Mouse (Mus musculus): Measurements from ENCODE around the gene Wdr82.

Gene Wdr82

DNA sequence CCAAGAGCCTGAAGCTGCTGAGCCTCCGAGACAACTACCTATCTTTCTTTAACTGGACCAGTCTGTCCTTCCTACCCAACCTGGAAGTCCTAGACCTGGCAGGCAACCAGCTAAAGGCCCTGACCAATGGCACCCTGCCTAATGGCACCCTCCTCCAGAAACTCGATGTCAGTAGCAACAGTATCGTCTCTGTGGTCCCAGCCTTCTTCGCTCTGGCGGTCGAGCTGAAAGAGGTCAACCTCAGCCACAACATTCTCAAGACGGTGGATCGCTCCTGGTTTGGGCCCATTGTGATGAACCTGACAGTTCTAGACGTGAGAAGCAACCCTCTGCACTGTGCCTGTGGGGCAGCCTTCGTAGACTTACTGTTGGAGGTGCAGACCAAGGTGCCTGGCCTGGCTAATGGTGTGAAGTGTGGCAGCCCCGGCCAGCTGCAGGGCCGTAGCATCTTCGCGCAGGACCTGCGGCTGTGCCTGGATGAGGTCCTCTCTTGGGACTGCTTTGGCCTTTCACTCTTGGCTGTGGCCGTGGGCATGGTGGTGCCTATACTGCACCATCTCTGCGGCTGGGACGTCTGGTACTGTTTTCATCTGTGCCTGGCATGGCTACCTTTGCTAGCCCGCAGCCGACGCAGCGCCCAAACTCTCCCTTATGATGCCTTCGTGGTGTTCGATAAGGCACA lies 54.9 kb downstream of the Wdr82 start:
- no peak for DNase-seq (ENCODE audit: inconsistent ontology term)

DNA sequence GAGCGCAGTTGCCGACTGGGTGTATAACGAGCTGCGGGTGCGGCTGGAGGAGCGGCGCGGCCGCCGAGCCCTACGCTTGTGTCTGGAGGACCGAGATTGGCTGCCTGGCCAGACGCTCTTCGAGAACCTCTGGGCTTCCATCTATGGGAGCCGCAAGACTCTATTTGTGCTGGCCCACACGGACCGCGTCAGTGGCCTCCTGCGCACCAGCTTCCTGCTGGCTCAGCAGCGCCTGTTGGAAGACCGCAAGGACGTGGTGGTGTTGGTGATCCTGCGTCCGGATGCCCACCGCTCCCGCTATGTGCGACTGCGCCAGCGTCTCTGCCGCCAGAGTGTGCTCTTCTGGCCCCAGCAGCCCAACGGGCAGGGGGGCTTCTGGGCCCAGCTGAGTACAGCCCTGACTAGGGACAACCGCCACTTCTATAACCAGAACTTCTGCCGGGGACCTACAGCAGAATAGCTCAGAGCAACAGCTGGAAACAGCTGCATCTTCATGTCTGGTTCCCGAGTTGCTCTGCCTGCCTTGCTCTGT lies 55.5 kb downstream of the Wdr82 start:
- DNase-seq (ENCODE audit: inconsistent ontology term), result peak; percentile 26

DNA sequence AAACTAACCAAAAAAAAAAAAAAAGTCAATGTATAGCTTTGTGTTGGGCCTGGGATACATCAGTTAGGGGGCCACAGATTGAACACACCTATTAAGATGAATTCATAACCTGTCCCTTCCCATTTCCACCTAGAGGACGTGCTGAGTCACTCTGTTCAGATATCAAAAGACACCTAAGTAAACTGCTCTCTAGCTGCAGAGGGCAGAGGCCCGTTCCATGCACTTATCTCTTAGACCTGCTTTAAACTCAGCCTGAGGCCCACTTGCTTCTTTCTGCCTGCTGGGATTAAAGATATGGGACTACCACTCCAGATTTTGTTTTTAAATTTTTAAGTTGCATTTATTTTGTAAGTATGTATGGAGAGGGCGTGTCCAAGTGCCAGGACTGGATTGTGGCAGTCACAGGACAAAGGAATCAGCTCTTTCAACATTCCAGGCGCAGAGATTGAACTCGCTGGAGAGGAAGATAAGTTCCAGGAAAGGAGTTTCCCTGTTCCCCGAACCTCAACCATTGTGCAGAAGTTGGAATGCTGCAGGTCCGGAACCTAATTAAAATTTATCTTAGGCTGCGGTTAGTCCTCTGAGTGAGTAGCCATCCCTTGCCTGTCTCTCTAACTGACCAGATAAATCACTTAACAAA lies 57.2 kb downstream of the Wdr82 start:
- no peak for DNase-seq (ENCODE audit: inconsistent ontology term)

DNA sequence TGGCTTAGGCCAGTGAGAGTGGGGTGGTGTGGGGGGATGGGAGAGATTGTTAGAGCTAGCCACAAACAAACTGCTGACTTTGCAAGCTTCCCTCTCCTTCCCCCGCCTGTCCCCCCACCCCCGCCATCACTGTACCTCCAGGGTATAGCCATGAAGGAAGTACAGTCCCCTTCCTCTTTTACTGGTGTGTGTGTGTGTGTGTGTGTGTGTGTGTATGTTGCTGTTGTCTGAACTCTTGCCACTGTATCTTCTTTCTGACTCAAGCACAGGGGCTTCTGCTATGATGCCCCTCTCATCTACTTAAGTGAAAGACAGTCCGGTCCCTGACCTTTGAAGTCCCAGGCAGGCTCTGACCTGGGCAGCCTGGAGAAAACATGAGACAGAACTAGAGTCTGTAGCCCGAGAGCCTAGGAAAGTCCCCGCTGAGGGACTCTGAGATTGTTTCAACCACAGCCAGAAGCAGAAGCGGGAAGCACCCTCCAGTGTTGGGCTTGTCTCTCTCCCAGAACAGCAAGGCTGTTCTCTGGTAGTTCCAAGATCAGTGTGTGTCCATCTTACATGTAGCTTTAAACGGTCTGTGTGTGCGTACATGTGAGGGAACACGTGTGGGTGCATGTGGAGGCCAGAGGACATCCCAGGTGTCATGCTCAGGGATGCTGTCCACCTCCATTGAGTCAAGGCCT lies 59.5 kb downstream of the Wdr82 start:
- DNase-seq (ENCODE audit: inconsistent ontology term), result no peak

DNA sequence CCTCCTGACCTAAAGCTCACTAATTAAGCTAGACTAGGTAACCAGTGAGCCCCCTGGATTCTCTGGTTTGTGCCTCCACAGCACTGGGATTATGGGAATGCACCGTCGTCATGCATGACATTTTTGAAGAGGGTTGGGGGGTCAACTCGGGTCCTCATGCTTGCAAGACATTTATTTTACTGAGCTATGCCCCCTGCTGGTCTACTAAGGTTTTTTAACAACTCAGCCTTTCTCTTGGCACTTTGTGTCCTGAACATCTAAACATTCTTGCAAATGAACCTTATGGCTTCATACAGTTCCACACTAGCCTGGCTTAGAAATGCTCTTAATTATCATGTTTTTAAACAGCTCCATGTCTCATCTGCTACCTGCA lies 60.0 kb downstream of the Wdr82 start:
- DNase-seq (ENCODE audit: inconsistent ontology term), result no peak

DNA sequence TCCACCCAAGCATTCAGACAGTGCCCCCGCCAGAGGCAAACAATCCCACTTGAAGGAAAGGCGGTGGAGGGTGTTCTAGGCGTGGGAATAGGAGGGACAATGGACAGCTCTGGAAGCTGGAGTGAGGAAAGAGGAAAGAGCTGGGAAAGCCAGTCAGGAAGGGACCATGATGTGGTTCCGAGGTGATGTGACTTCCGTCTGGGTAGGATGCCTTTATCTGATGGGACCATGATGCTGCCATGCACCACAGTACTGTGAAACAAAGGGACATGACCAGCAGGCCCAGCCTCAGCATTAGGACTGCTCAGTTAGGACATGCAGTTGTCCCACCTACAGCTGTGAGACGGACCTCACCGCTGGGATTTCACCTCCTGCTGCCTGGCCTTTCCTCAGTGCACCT lies 60.5 kb downstream of the Wdr82 start:
- no peak for DNase-seq (ENCODE audit: inconsistent ontology term)

DNA sequence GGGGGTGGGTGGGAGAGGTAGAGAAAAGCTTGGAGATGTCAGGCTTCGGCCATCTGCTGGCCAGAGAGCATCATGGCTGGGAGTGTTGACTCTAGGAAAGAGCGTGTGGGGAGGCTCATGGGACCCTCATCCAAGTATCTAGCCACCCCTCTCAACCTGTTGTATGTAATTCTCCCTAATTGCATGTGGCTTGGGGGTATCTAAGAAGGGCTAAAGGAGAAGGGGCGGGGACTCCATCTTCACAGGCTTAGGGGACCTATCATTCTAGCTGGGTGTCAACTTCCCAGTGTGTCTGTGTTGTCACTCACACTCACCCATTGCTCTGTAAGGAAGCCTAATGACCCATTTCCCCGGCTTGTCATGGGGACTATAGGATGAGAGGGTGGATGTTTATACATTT lies 61.1 kb downstream of the Wdr82 start:
- no peak for DNase-seq (ENCODE audit: inconsistent ontology term)

DNA sequence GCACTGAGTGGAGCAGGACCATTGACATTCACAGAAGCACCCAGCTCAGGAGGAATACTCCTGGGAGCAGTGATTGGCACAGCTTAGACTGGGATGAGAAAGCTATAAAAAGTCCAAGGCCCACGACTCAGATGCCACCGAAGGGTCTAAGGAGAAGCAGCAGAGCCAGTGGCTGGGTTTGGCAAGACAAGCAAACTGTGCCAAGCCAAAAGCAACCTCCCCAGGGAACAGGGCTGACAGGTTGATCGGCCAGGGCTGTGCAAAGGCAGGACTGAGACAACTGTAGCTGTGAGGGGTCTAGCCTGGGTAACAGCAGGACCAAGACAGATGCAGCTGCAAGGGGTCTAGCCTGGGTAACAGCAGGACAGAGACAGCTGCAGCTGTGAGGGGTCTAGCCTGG lies 62.2 kb downstream of the Wdr82 start:
- DNase-seq (ENCODE audit: inconsistent ontology term), result no peak

DNA sequence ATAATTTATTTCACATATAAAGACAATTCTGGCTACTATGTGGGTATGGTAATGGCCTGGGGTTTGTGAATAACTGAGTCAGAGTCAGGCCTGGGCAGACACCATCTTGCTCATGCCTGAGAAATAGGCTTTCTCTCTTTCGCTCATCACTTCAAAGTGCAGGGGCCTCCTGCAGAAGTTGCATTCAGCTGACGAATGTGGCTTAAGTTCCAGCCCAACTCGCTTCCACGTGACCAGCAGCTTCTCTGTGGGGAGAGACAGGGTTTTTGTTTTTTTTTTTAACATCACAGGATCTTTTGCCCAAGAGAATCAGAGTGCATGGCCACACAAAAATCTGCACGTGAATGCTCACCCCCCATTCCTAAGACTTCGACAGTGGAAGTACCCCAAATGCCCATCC lies 63.2 kb downstream of the Wdr82 start:
- no peak for DNase-seq (ENCODE audit: inconsistent ontology term)

DNA sequence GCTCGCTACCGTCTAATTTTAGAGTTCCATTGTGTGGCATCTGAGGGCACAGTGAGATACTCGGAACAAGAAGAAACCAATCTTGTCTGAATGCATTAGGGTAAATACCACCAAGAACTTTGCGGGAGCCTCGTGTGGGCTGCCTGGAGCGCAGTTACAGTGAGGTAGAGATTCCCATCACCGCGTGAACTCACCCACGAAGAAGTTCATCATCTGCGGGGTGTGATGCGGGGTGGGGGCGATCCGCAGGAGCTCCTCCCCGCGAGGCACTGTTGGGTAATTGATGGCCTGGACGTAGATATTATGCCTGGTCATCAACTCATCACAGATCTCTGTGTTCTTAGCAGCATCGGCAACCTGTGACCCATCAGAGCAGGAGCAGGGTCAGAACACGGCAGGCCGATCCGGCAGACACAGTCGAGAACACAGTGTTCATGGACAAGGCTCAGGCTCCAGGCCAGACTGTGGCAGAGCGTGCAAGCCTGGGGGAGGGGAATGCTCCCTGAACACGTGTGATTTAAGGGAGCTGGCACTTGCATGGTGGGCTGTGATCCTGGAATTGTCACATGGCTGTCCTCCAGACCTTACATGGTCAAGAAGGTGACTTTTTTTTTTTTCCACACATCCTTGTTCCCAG lies 64.6 kb downstream of the Wdr82 start:
- no peak for DNase-seq (ENCODE audit: inconsistent ontology term)

DNA sequence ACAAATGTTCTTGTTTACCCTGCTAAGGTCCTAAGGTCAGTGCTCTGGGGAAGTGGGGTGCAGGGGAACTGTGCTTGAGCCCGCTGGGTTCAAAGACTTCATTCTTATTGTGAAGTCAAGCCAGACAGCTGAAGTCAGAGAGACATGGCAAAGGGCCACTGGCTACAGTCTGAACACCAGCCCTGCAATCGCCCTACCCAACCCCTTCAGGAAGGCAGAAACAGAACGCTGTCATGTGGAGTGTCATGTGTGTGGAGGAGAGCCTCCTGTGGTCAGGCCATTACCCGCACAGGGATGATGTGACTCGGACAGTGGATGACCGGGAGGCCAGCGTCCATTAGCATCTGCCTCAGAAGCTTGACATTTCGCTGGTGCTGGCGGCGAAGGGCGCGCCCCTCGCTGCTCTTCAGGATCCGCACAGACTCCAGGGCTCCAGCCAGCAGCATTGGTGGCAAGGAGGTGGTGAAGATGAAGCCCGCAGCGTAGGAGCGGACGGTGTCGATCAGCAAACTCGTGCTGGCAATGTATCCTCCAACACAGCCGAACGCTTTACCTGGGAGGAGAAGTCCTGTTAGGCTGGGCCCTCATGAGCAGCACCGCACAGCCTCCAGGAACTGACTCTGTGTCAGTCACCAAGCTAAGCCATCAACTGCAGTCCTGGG lies 65.6 kb downstream of the Wdr82 start:
- DNase-seq (ENCODE audit: inconsistent ontology term), result no peak

DNA sequence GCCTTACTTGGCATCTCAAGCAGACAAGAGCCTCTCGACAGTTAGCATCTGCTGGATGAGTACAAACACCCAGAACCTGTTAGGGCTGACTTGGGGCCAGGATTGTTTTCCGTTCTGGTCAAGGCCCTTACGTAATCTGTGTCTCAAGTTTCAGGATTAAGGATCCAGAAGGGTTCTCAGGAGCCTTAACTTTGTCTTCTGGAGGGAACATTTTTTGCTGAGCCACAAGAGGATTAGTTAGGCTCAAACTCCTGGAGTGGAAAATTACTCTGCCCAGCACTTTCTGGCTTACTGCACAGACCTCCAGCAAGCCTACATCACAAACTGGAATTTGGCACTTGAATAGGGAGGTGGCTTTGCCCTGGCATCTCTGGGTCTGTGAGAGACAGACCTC lies 66.1 kb downstream of the Wdr82 start:
- DNase-seq (ENCODE audit: inconsistent ontology term), result peak; percentile 17

DNA sequence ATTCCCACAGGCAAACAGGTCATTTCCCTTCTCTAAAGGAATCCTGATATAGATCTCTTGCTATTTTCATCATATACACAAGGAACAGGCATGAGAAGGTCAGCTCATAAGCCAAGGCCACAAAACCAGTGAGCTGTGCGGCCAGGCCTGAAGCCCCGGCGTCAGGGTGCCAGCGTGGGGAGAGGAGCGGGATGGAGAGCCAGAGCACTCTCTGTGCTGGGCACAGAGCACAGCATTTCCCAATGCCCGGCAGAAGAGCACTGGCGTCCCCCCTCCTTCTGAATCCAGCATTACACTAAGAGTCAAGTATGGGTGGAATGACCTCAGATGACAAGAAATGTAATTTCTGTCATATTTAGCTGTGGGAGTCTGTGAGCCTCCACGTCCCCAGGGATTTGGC lies 66.7 kb downstream of the Wdr82 start:
- no peak for DNase-seq (ENCODE audit: inconsistent ontology term)

DNA sequence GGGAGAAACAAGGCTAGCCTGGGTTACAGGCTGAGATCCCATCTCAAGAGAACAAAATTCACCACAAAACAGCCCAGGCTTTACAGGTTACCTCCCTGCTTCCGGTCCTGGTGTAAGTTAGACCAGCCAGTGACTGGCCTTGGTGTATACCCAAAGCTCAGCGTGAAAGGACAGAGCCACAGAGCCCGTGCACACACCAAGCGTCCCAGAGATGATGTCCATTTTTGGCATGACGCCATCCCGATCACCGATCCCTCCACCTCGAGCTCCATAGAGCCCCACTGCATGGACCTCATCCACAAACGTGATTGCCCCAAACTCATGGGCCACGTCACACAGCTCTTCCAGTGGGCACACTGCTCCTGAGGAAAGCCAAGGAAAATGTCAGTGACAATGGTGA lies 67.2 kb downstream of the Wdr82 start:
- DNase-seq (ENCODE audit: inconsistent ontology term), result no peak
